7 mouse cellular contexts compared by ENCODE assay signal in genomic region chr11:78924916-78925315, GRCm38 (mm10). TPM values are rescaled to one million over a fixed set of nuclear protein-coding genes. Genes with fewer than 3 reads are reported as not detected.
DNase-seq lines count a peak whose midpoint lies in the region; ATAC-seq and TF ChIP-seq lines count a peak whose summit lies in the region.

No protein-coding gene starts in this region.

- H3K4me1 ChIP-seq in kidney, embryonic 15.5 days: peaks cover 14% of the 10 kb centered on the region
- peaks cover 15% of the 10 kb centered on the region for H3K4me1 ChIP-seq in small intestine, adult 2 months (ENCODE audit: control insufficient read depth, insufficient read depth, insufficient read length, low read length)

- H3K27me3 ChIP-seq in kidney, embryonic 15.5 days: peaks cover 57% of the 10 kb centered on the region
- peaks cover 4% of the 10 kb centered on the region; the same call in 1 of the 2 replicates for H3K27me3 ChIP-seq in small intestine, adult 2 months (ENCODE audit: control insufficient read depth, insufficient read depth, low read length)

- no peak for TF ChIP-seq POLR2A in brain, embryonic 14.5 days (IDR thresholded peaks at IDR 0.05; ENCODE audit: borderline replicate concordance, extremely low read depth, insufficient read depth, insufficient read length, poor library complexity, severe bottlenecking)
- peak; percentile 18; the same call in 1 of the 2 replicates for TF ChIP-seq POLR2A in small intestine, adult 2 months (IDR thresholded peaks at IDR 0.05; ENCODE audit: low read depth, low read length)

- peak overlapping the region; percentile 49 for H3K9ac ChIP-seq in kidney, embryonic 15.5 days

- no peak overlapping the region for H3K27ac ChIP-seq in kidney, embryonic 15.5 days
- H3K27ac ChIP-seq in small intestine, adult 2 months (ENCODE audit: insufficient read depth, low read depth, low read length): no peak overlapping the region

- under 1% methylated on average over 31 of the region's 37 CpGs for WGBS in kidney, embryonic 15.5 days
- 1% methylated on average over 37 of the region's 37 CpGs for WGBS in small intestine, adult 2 months

- no peaks in the 10 kb centered on the region for H3K36me3 ChIP-seq in kidney, embryonic 15.5 days
- H3K36me3 ChIP-seq in small intestine, adult 2 months (ENCODE audit: control insufficient read depth, insufficient read depth, low read length): peaks cover 18% of the 10 kb centered on the region

- peak overlapping the region; percentile 47 for H3K4me3 ChIP-seq in kidney, embryonic 15.5 days (replicated peaks)
- peak overlapping the region; percentile 51 for H3K4me3 ChIP-seq in small intestine, adult 2 months (ENCODE audit: low read depth, low read length)

- no peak for ATAC-seq in kidney, embryonic 15.5 days (replicated peaks; ENCODE audit: low FRiP score)

- peak; percentile 18 for DNase-seq in WW6 (ENCODE audit: low read depth, low spot score)
- peak; percentile 55 for DNase-seq in brain, embryonic 14.5 days (ENCODE audit: low read depth)
- DNase-seq in heart, adult 9 months (ENCODE audit: low spot score in 2 of 2): peak; percentile 7 to 33
- DNase-seq in lung, postnatal 14 days: peak; percentile 37
- DNase-seq in cerebellum, adult 11-12 months: no peak

- peak overlapping the region; percentile 74 for H3K4me2 ChIP-seq in kidney, embryonic 15.5 days

- no peaks in the 10 kb centered on the region for H3K9me3 ChIP-seq in kidney, embryonic 15.5 days (replicated peaks)

- TF ChIP-seq CTCF in brain, embryonic 14.5 days (IDR thresholded peaks at IDR 0.05; ENCODE audit: borderline replicate concordance, extremely low read depth, insufficient read depth, insufficient read length): no peak
- TF ChIP-seq CTCF in small intestine, adult 2 months (IDR thresholded peaks at IDR 0.05; ENCODE audit: extremely low read depth, insufficient read length, insufficient replicate concordance, low read depth, low read length): no peak

RNA-seq across cellular contexts. Expression of gene Nos2, which starts 4.3 kb away (rescaled TPM):
- polyA plus RNA-seq in brain, embryonic 14.5 days (2012; rRNA removed): 0.97 and 1.5 TPM in 2 replicates
- polyA plus RNA-seq in kidney, embryonic 15.5 days (2015; fragmentation: Nextera tagmentation; extraction: Ambion mirVana): 2.0 and 2.6 TPM in 2 replicates
- 4.4 and 13.0 TPM in 2 replicates for polyA plus RNA-seq in small intestine, adult 2 months (2012; rRNA removed)

RNA-seq across cellular contexts. Expression of gene Lgals9, which starts 59.8 kb away (rescaled TPM):
- polyA plus RNA-seq in brain, embryonic 14.5 days (2012; rRNA removed): 6.1 and 8.8 TPM in 2 replicates
- polyA plus RNA-seq in kidney, embryonic 15.5 days (2015; fragmentation: Nextera tagmentation; extraction: Ambion mirVana): 40.5 and 49.9 TPM in 2 replicates
- polyA plus RNA-seq in small intestine, adult 2 months (2012; rRNA removed): 263 and 686 TPM in 2 replicates
